Mouse (Mus musculus) yolk sac, embryonic 10.5 days (tissue): Measurements from ENCODE around the gene Emx1.
"Not testable (repeated sequence)": the region's sequence is repeated elsewhere in the genome, so short reads cannot be mapped to it uniquely, and the experiment has no call there.

ENCODE experiments used
- DNase-seq: peaks from one replicate; pipeline ENCODE4 v3.0.0-alpha.2; 2017; ENCODE audit warnings: low spot score

Gene Emx1

GRCm38 (mm10) chr6:85187340-85188211 is at the start of gene Emx1:
Gene Emx1 (plus strand): TSS chr6:85187438.
- DNase-seq, result peak; percentile 85

GRCm38 (mm10) chr6:85139534-85139933 is 47.7 kb upstream of the Emx1 start:
- no peak for DNase-seq

GRCm38 (mm10) chr6:85141013-85141412 is 46.2 kb upstream of the Emx1 start:
- DNase-seq, result not testable (repeated sequence)

GRCm38 (mm10) chr6:85144466-85144865 is 42.8 kb upstream of the Emx1 start:
- DNase-seq, result no peak

GRCm38 (mm10) chr6:85147636-85148035 is 39.6 kb upstream of the Emx1 start:
- no peak for DNase-seq

GRCm38 (mm10) chr6:85150386-85150785 is 36.9 kb upstream of the Emx1 start:
- DNase-seq, result no peak

- DNase-seq, result peak; percentile 58
Measured at GRCm38 (mm10) chr6:85153970-85154540, 33.2 kb upstream of the Emx1 start.

GRCm38 (mm10) chr6:85154861-85155528 is 32.2 kb upstream of the Emx1 start:
- DNase-seq, result peak; percentile 51

GRCm38 (mm10) chr6:85156551-85156950 is 30.7 kb upstream of the Emx1 start:
- DNase-seq, result not testable (repeated sequence)

- not testable (repeated sequence) for DNase-seq
Measured at GRCm38 (mm10) chr6:85158040-85158804, 29.0 kb upstream of the Emx1 start.

GRCm38 (mm10) chr6:85159092-85159760 is 28.0 kb upstream of the Emx1 start:
- not testable (repeated sequence) for DNase-seq

- DNase-seq, result peak; percentile 35
Measured at GRCm38 (mm10) chr6:85160201-85160923, 26.9 kb upstream of the Emx1 start.

- no peak for DNase-seq
Measured at GRCm38 (mm10) chr6:85165440-85165921, 21.8 kb upstream of the Emx1 start.

GRCm38 (mm10) chr6:85179569-85179968 is 7.7 kb upstream of the Emx1 start:
- no peak for DNase-seq

GRCm38 (mm10) chr6:85180036-85180435 is 7.2 kb upstream of the Emx1 start:
- DNase-seq, result no peak

- no peak for DNase-seq
Measured at GRCm38 (mm10) chr6:85183951-85184350, 3.3 kb upstream of the Emx1 start.

GRCm38 (mm10) chr6:85186033-85186743 is 1.1 kb upstream of the Emx1 start:
- peak; percentile 36 for DNase-seq

GRCm38 (mm10) chr6:85186744-85187059 is 536 bp upstream of the Emx1 start:
- DNase-seq, result no peak

- no peak for DNase-seq
Measured at GRCm38 (mm10) chr6:85188256-85189110, 1.2 kb downstream of the Emx1 start.
